Mouse (Mus musculus) liver, embryonic 14 days (tissue): ENCODE data around the gene Pcyox1. TPM values are rescaled to one million over a fixed set of nuclear protein-coding genes. Genes with fewer than 3 reads are reported as not detected.

Experiments
- polyA plus RNA-seq: library from polyadenylated mRNA; depleted of rRNA; stranded (reverse); fragments of >200 nt; gene quantifications from 2 replicates; pipeline ENCODE4 v1.2.3, GENCODE M21; 2012; rRNA removed

Gene Pcyox1
- 20.2 and 25.0 TPM in 2 replicates for polyA plus RNA-seq

GRCm38 (mm10) chr6:86396581-86397256 lies at the start of gene Pcyox1:
TSS of gene Pcyox1 (minus strand) at chr6:86397154.

GRCm38 (mm10) chr6:86438272-86439118 lies 41.5 kb upstream of the Pcyox1 start, which contains the start of gene C87436:
TSS of gene C87436 (plus strand) at chr6:86438374.

GRCm38 (mm10) chr6:86426358-86426757 lies 29.4 kb upstream of the Pcyox1 start, which contains the start of gene Gm44790:
TSS of gene Gm44790 (plus strand) at chr6:86426658.

GRCm38 (mm10) chr6:86404100-86404861 lies 7.3 kb upstream of the Pcyox1 start, which contains the start of gene Tia1:
TSS of gene Tia1 (plus strand) at chr6:86404219.

GRCm38 (mm10) chr6:86370764-86371339 lies 26.1 kb downstream of the Pcyox1 start, which contains the start of gene Snrpg:
TSS of gene Snrpg (plus strand) at chr6:86371304.

GRCm38 (mm10) chr6:86365371-86366124 lies 31.4 kb downstream of the Pcyox1 start, which contains the start of gene Fam136a:
TSS of gene Fam136a (plus strand) at chr6:86365646.

Other genes starting within 250 kb of the Pcyox1 start
- gene Tgfa, start 201.9 kb downstream of the Pcyox1 start, polyA plus RNA-seq: 0.86 and 1.0 TPM in 2 replicates
- gene Fam136a, start 31.5 kb downstream of the Pcyox1 start, polyA plus RNA-seq: 24.6 and 31.2 TPM in 2 replicates
- 146 and 150 TPM in 2 replicates for gene Snrpg, start 25.9 kb downstream of the Pcyox1 start, polyA plus RNA-seq
- gene Tia1, start 7.1 kb upstream of the Pcyox1 start, polyA plus RNA-seq: 15.8 and 16.9 TPM in 2 replicates
- 0.06 TPM in 1 of 2 replicates, not detected in the other for gene Gm44790, start 29.5 kb upstream of the Pcyox1 start, polyA plus RNA-seq
- gene C87436, start 41.2 kb upstream of the Pcyox1 start, polyA plus RNA-seq: 6.9 and 7.3 TPM in 2 replicates
- 112 and 145 TPM in 2 replicates for gene Pcbp1, start 129.2 kb upstream of the Pcyox1 start, polyA plus RNA-seq
- 0.37 and 0.38 TPM in 2 replicates for gene Asprv1, start 231.0 kb upstream of the Pcyox1 start, polyA plus RNA-seq